13 mouse cellular contexts compared by ENCODE assay signal in the genomic region with DNA sequence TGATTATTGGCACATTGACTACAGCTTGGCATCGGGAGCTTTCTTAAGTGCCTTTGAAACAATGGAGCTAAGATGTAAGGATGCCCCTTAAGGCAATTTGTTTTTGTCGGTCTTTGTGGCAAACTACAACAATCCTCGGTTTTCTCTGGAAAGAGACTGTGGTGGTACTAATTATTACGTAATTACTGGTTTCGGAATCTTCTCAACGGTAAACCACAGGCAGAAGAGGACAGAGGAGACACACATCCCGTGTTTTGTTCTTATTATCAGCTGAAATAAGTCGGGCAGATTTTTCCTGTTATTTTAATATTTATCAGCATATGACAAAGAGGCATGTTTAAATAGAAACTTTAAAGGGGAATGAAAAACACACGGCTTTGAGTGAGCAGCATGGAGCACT.
DNase-seq lines count a peak whose midpoint lies in the region; ATAC-seq and TF ChIP-seq lines count a peak whose summit lies in the region.
"Had no signal": no experiment of that assay in that cellular context is flagged by ENCODE, and none has a peak within 500 bp of the region (broad histone marks: within the 10 kb centered on the region; RNA-seq: fewer than 3 reads in every experiment).

No protein-coding gene starts in this region.

- peaks cover 9% of the 10 kb centered on the region; the same call in 1 of the 2 replicates for H3K36me3 ChIP-seq in heart, embryonic 10.5 days
- H3K36me3 ChIP-seq in lung, embryonic 14.5 days (ENCODE audit: insufficient read depth) = no peaks in the 10 kb centered on the region
- H3K36me3 ChIP-seq in liver, postnatal 0 days (replicated peaks; ENCODE audit: insufficient read depth, low read length) = no peaks in the 10 kb centered on the region
- H3K36me3 ChIP-seq in intestine, postnatal 0 days (ENCODE audit: control insufficient read depth, insufficient read depth) = no peaks in the 10 kb centered on the region
- H3K36me3 ChIP-seq: G1E; kidney, embryonic 15.5 days had no signal

- TF ChIP-seq EP300 in liver, postnatal 0 days (IDR thresholded peaks at IDR 0.05; ENCODE audit: low read depth) = no peak

- H3K9me3 ChIP-seq in heart, embryonic 10.5 days = no peaks in the 10 kb centered on the region
- no peaks in the 10 kb centered on the region for H3K9me3 ChIP-seq in lung, embryonic 14.5 days (ENCODE audit: low read depth, low read length)
- no peaks in the 10 kb centered on the region for H3K9me3 ChIP-seq in liver, postnatal 0 days (ENCODE audit: low read length)
- H3K9me3 ChIP-seq in intestine, postnatal 0 days (ENCODE audit: control insufficient read depth) = no peaks in the 10 kb centered on the region
- H3K9me3 ChIP-seq: forebrain, embryonic 13.5 days; kidney, embryonic 15.5 days had no signal

- no peak for TF ChIP-seq CTCF in lung, embryonic 14.5 days (IDR thresholded peaks at IDR 0.05; ENCODE audit: low read depth)
- no peak for TF ChIP-seq CTCF in liver, postnatal 0 days (IDR thresholded peaks at IDR 0.05; ENCODE audit: low read depth)
- no peak for TF ChIP-seq CTCF in intestine, postnatal 0 days (IDR thresholded peaks at IDR 0.05; ENCODE audit: low read depth)

- WGBS in heart, embryonic 10.5 days = 81% methylated on average over 9 of the region's 9 CpGs
- 57% methylated on average over 9 of the region's 9 CpGs for WGBS in lung, embryonic 14.5 days
- WGBS in liver, postnatal 0 days (ENCODE audit: insufficient replicate concordance) = 22% methylated on average over 9 of the region's 9 CpGs
- WGBS in intestine, postnatal 0 days = 70% methylated on average over 9 of the region's 9 CpGs

- peaks cover 31% of the 10 kb centered on the region for H3K4me1 ChIP-seq in heart, embryonic 10.5 days
- H3K4me1 ChIP-seq in lung, embryonic 14.5 days (ENCODE audit: insufficient read depth) = peaks cover 12% of the 10 kb centered on the region
- H3K4me1 ChIP-seq in liver, postnatal 0 days (ENCODE audit: insufficient read depth) = peaks cover 28% of the 10 kb centered on the region
- H3K4me1 ChIP-seq in intestine, postnatal 0 days (replicated peaks; ENCODE audit: control insufficient read depth, insufficient read depth, low read length) = no peaks in the 10 kb centered on the region; the same call in 1 of the 2 replicates

- no peak overlapping the region for H3K27ac ChIP-seq in heart, embryonic 10.5 days
- 0 out of 2 replicates have a peak overlapping the region, but pooled peaks have one; percentile 1 for H3K27ac ChIP-seq in lung, embryonic 14.5 days (ENCODE audit: low read depth)
- peak overlapping the region; percentile 75 for H3K27ac ChIP-seq in liver, postnatal 0 days (ENCODE audit: low read depth)
- H3K27ac ChIP-seq in intestine, postnatal 0 days (ENCODE audit: low read depth, low read length) = no peak overlapping the region
- H3K27ac ChIP-seq: forebrain, embryonic 13.5 days; kidney, embryonic 15.5 days had no signal

- H3K27me3 ChIP-seq in heart, embryonic 10.5 days (ENCODE audit: insufficient read depth, poor library complexity, severe bottlenecking) = no peaks in the 10 kb centered on the region
- H3K27me3 ChIP-seq in lung, embryonic 14.5 days (ENCODE audit: insufficient read depth, low read length) = no peaks in the 10 kb centered on the region
- no peaks in the 10 kb centered on the region for H3K27me3 ChIP-seq in liver, postnatal 0 days (ENCODE audit: insufficient read depth, low read length)
- no peaks in the 10 kb centered on the region for H3K27me3 ChIP-seq in intestine, postnatal 0 days (replicated peaks; ENCODE audit: control insufficient read depth, insufficient read depth, low read length)
- H3K27me3 ChIP-seq: kidney, embryonic 15.5 days had no signal

- peak; percentile 35 for DNase-seq in heart, adult 11 months
- no peak for DNase-seq in heart, embryonic 10.5 days (ENCODE audit: low spot score)
- peak; percentile 27 for DNase-seq in lung, embryonic 14.5 days
- no peak for DNase-seq in lung, adult 18-20 months
- DNase-seq in liver, postnatal 0 days = no peak
- DNase-seq in adrenal gland, postnatal 25 days = no peak
- DNase-seq: left cerebral cortex, postnatal 4 days; retina, postnatal 1 day had no signal

- no peak overlapping the region for H3K4me2 ChIP-seq in lung, embryonic 14.5 days
- H3K4me2 ChIP-seq in liver, postnatal 0 days (ENCODE audit: low read depth, low read length) = peak overlapping the region; percentile 56
- H3K4me2 ChIP-seq in intestine, postnatal 0 days (replicated peaks; ENCODE audit: low read depth) = no peak overlapping the region
- H3K4me2 ChIP-seq: forebrain, embryonic 13.5 days; kidney, embryonic 15.5 days had no signal

- no peak overlapping the region for H3K4me3 ChIP-seq in heart, embryonic 10.5 days
- no peak overlapping the region for H3K4me3 ChIP-seq in lung, embryonic 14.5 days (ENCODE audit: low read depth, low read length)
- no peak overlapping the region for H3K4me3 ChIP-seq in liver, postnatal 0 days (ENCODE audit: low read depth, low read length)
- H3K4me3 ChIP-seq in intestine, postnatal 0 days (ENCODE audit: low read depth, low read length) = no peak overlapping the region
- H3K4me3 ChIP-seq: forebrain, embryonic 13.5 days; kidney, embryonic 15.5 days had no signal

- H3K9ac ChIP-seq in lung, embryonic 14.5 days = no peak overlapping the region
- H3K9ac ChIP-seq in liver, postnatal 0 days (replicated peaks) = no peak overlapping the region
- H3K9ac ChIP-seq in intestine, postnatal 0 days (ENCODE audit: low read depth, low read length) = no peak overlapping the region
- H3K9ac ChIP-seq: forebrain, embryonic 13.5 days; kidney, embryonic 15.5 days had no signal

- ATAC-seq in lung, embryonic 14.5 days (ENCODE audit: insufficient read depth) = no peak
- peak; percentile 0 for ATAC-seq in activated CD4-positive, CD25-positive, alpha-beta regulatory T cell, adult 4 months
- ATAC-seq in liver, postnatal 0 days = peak; percentile 24; the same call in 1 of the 2 replicates
- no peak for ATAC-seq in intestine, postnatal 0 days
- ATAC-seq: forebrain, embryonic 13.5 days had no signal

Comparison
In these comparisons a context has a peak if more than half of its experiments do, and no peak if none do; other contexts are left out.
1. DNase-seq: peak in heart, adult 11 months (single experiment) and lung, embryonic 14.5 days (single experiment); none in heart, embryonic 10.5 days (single experiment), lung, adult 18-20 months (0 of 2), liver, postnatal 0 days (single experiment) and adrenal gland, postnatal 25 days (single experiment).
2. H3K27ac ChIP-seq: peak in lung, embryonic 14.5 days (single experiment) and liver, postnatal 0 days (single experiment); none in heart, embryonic 10.5 days (single experiment) and intestine, postnatal 0 days (single experiment).
3. ATAC-seq: peak in activated CD4-positive, CD25-positive, alpha-beta regulatory T cell, adult 4 months (single experiment) and liver, postnatal 0 days (single experiment); none in lung, embryonic 14.5 days (single experiment) and intestine, postnatal 0 days (single experiment).